Comparison of ENCODE assay signal across 9 mouse cellular contexts in the genomic region with DNA sequence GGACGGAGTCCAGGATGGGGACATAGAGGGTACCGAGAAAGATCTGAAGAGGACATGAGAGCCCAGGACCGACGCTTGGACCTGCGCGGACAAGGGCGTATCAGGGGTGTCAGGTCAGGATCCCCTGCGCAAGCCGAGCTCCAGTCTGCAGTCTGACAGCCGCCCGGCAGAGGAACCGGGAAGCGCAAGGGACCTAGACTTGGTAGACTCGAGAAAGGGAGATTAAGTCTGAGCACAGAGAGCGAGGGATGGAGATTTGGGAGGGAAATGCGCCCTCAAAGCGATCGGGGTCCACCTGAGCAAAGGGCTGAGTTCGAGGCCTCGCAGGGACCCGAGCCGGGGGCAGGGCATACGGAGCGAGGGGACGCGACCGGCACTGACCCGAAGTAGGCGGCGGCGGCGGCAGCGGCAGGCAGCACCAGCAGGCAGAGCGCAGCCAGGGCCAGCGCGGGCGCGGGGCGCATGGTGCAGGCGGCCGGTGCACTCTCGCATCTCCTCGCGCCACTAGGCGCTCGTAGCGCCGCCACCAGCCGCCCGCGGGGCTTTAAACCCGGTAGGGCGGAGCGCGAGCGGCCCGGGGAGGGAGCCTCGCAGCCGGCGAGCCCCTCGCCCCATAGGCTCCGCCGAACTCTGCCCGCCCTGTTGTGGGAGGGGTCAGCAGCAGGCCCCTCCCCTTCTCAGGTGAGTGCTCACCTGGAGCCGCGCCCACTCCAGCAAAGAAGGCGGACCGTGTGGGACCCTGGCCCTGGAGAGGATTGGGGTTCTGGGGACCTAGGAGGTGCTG. TPM values are rescaled to one million over a fixed set of nuclear protein-coding genes. Genes with fewer than 3 reads are reported as not detected.
DNase-seq lines count a peak whose midpoint lies in the region; ATAC-seq and TF ChIP-seq lines count a peak whose summit lies in the region.
"Had no signal": no experiment of that assay in that cellular context is flagged by ENCODE, and none has a peak within 500 bp of the region (broad histone marks: within the 10 kb centered on the region; RNA-seq: fewer than 3 reads in every experiment).

A gene (minus strand): TSS at position 516 of the 784 bp plus-strand sequence.

- peaks cover 10% of the 10 kb centered on the region for H3K27me3 ChIP-seq in heart, adult 2 months (ENCODE audit: control insufficient read depth, insufficient read depth, low read length)
- peaks cover 69% of the 10 kb centered on the region for H3K27me3 ChIP-seq in heart, embryonic 16.5 days (ENCODE audit: control insufficient read depth, insufficient read depth, low read length)
- peaks cover 86% of the 10 kb centered on the region for H3K27me3 ChIP-seq in midbrain, embryonic 13.5 days

- ATAC-seq in heart, embryonic 16.5 days (replicated peaks; ENCODE audit: extremely low read depth, insufficient read depth, low FRiP score) = 0 out of 2 replicates have a peak, but pooled peaks have one; percentile 10
- ATAC-seq in midbrain, embryonic 13.5 days = 0 out of 2 replicates have a peak, but pooled peaks have one; percentile 27

- H3K9ac ChIP-seq in heart, adult 2 months (ENCODE audit: low read depth, low read length) = peak within 1 kb of the TSS; percentile 44
- H3K9ac ChIP-seq in heart, embryonic 16.5 days (ENCODE audit: low read length) = peak within 1 kb of the TSS; percentile 43
- peak within 1 kb of the TSS; percentile 60 for H3K9ac ChIP-seq in midbrain, embryonic 13.5 days (replicated peaks)

- H3K79me2 ChIP-seq in heart, adult 2 months (replicated peaks; ENCODE audit: control insufficient read depth, insufficient read depth, low read length) = no peaks in the 10 kb centered on the region

- WGBS in heart, adult 2 months = 1% methylated on average over 61 of the region's 68 CpGs
- WGBS in heart, embryonic 16.5 days = under 1% methylated on average over 57 of the region's 68 CpGs
- WGBS in midbrain, embryonic 13.5 days = under 1% methylated on average over 56 of the region's 68 CpGs

- no peak within 1 kb of the TSS for H3K27ac ChIP-seq in heart, adult 2 months
- no peak within 1 kb of the TSS for H3K27ac ChIP-seq in heart, embryonic 16.5 days (ENCODE audit: low read length)
- H3K27ac ChIP-seq in midbrain, embryonic 13.5 days = no peak within 1 kb of the TSS
- H3K27ac ChIP-seq: macrophage had no signal

- DNase-seq in heart, adult 2 months = peak in 1 of 2 experiments; percentile 37
- no peak for DNase-seq in heart, adult 9 months (ENCODE audit: low spot score in 2 of 2)
- peak; percentile 57 to 70 for DNase-seq in adrenal gland, postnatal 36 days
- DNase-seq in kidney, postnatal 4 days = peak; percentile 69 to 78
- DNase-seq in spleen, adult 12 weeks (ENCODE audit: low spot score) = no peak
- no peak for DNase-seq in layer of hippocampus, adult 11-12 months (ENCODE audit: low spot score)

- TF ChIP-seq POLR2A in heart, adult 2 months (IDR thresholded peaks at IDR 0.05; ENCODE audit: insufficient read depth, low read depth, low read length) = no peak

- no peaks in the 10 kb centered on the region for H3K4me1 ChIP-seq in heart, adult 2 months (ENCODE audit: control insufficient read depth, insufficient read depth, low read length)
- H3K4me1 ChIP-seq in heart, embryonic 16.5 days (ENCODE audit: control insufficient read depth, insufficient read depth, low read length) = peaks cover 12% of the 10 kb centered on the region
- H3K4me1 ChIP-seq in midbrain, embryonic 13.5 days (replicated peaks) = peaks cover 12% of the 10 kb centered on the region

- H3K4me2 ChIP-seq in heart, embryonic 16.5 days (ENCODE audit: low read depth, low read length) = peak within 1 kb of the TSS; percentile 78
- peak within 1 kb of the TSS; percentile 85 for H3K4me2 ChIP-seq in midbrain, embryonic 13.5 days (replicated peaks)

- H3K4me3 ChIP-seq in heart, adult 2 months = peak within 1 kb of the TSS; percentile 39
- peak within 1 kb of the TSS; percentile 52 for H3K4me3 ChIP-seq in heart, embryonic 16.5 days (ENCODE audit: low read length)
- peak within 1 kb of the TSS; percentile 48 for H3K4me3 ChIP-seq in midbrain, embryonic 13.5 days (replicated peaks)

- intact Hi-C loops in heart, adult 2 months (cut with DNase I) = no loop called here

- no peaks in the 10 kb centered on the region; the same call in 1 of the 2 replicates for H3K9me3 ChIP-seq in heart, embryonic 16.5 days (replicated peaks; ENCODE audit: control insufficient read depth, low read length)
- H3K9me3 ChIP-seq in midbrain, embryonic 13.5 days = no peaks in the 10 kb centered on the region

- no peak for TF ChIP-seq CTCF in heart, adult 2 months (IDR thresholded peaks at IDR 0.05)

- no peak for TF ChIP-seq EP300 in heart, adult 2 months (IDR thresholded peaks at IDR 0.05; ENCODE audit: insufficient read depth, low read depth, low read length)

- no peaks in the 10 kb centered on the region for H3K36me3 ChIP-seq in heart, adult 2 months (ENCODE audit: control insufficient read depth, insufficient read depth, low read length)
- no peaks in the 10 kb centered on the region for H3K36me3 ChIP-seq in heart, embryonic 16.5 days (ENCODE audit: control insufficient read depth, insufficient read depth)
- H3K36me3 ChIP-seq in midbrain, embryonic 13.5 days = no peaks in the 10 kb centered on the region

RNA-seq across cellular contexts. Expression of the gene that starts here (rescaled TPM):
- total RNA-seq in heart, adult 2 months (2021) = under 1 TPM; 0.70 to 0.75 TPM
- polyA plus RNA-seq in heart, adult 2 months (2012; rRNA removed) = 0.41 and 0.61 TPM in 2 replicates
- under 1 TPM; 0.13 to 0.20 TPM for total RNA-seq in adrenal gland, postnatal 36 days (2021)
- polyA plus RNA-seq in heart, embryonic 16.5 days (2015; fragmentation: Nextera tagmentation; extraction: Ambion mirVana) = 0.27 and 0.41 TPM in 2 replicates
- polyA plus RNA-seq in midbrain, embryonic 13.5 days (2015; fragmentation: Nextera tagmentation; extraction: Ambion mirVana) = 0.50 and 0.52 TPM in 2 replicates
- polyA plus RNA-seq: macrophage had no signal

Comparison
In these comparisons a context has a peak if more than half of its experiments do, and no peak if none do; other contexts are left out.
1. Peak in DNase-seq in adrenal gland, postnatal 36 days; RNA of the gene not detected or under 1 TPM.
2. Peak in ATAC-seq, H3K4me3 ChIP-seq, H3K9ac ChIP-seq and H3K4me2 ChIP-seq in heart, embryonic 16.5 days; RNA of the gene not detected or under 1 TPM.
3. Peak in ATAC-seq, H3K4me3 ChIP-seq, H3K9ac ChIP-seq and H3K4me2 ChIP-seq in midbrain, embryonic 13.5 days; RNA of the gene not detected or under 1 TPM.
4. DNase-seq: peak in kidney, postnatal 4 days (2 of 2); none in heart, adult 9 months (0 of 2), spleen, adult 12 weeks (single experiment) and layer of hippocampus, adult 11-12 months (single experiment).
5. Peak in every context shown above with its lines, with median percentiles within 50 percentile points of each other: H3K4me3 ChIP-seq and H3K9ac ChIP-seq.